Mouse (Mus musculus) CD4-positive helper T cell, adult 2 months (primary cell): ENCODE results near the gene Etnppl.

Source experiments
- DNase-seq: peaks from one replicate; pipeline ENCODE4 v3.0.0-alpha.2; 2012; ENCODE audit warnings: low read depth, missing footprints, low spot score

The Etnppl gene

GRCm38 (mm10) chr3:130617439-130617898, at the start of gene Etnppl:
TSS of gene Etnppl (plus strand) at chr3:130617448.
- DNase-seq: no peak

- no peak for DNase-seq
Measured at GRCm38 (mm10) chr3:130568331-130569095, 48.7 kb upstream of the Etnppl start.

- DNase-seq: no peak
Measured at GRCm38 (mm10) chr3:130573243-130573642, 44.0 kb upstream of the Etnppl start.

- no peak for DNase-seq
Measured at GRCm38 (mm10) chr3:130574652-130575051, 42.6 kb upstream of the Etnppl start.

GRCm38 (mm10) chr3:130576683-130577082, 40.6 kb upstream of the Etnppl start:
- no peak for DNase-seq

GRCm38 (mm10) chr3:130579501-130579900, 37.7 kb upstream of the Etnppl start:
- DNase-seq: no peak

- no peak for DNase-seq
Measured at GRCm38 (mm10) chr3:130581577-130581976, 35.7 kb upstream of the Etnppl start.

- no peak for DNase-seq
Measured at GRCm38 (mm10) chr3:130582903-130583664, 34.2 kb upstream of the Etnppl start.

- no peak for DNase-seq
Measured at GRCm38 (mm10) chr3:130584007-130584406, 33.2 kb upstream of the Etnppl start.

- no peak for DNase-seq
Measured at GRCm38 (mm10) chr3:130595050-130595449, 22.2 kb upstream of the Etnppl start.

GRCm38 (mm10) chr3:130601491-130601890, 15.8 kb upstream of the Etnppl start:
- no peak for DNase-seq

GRCm38 (mm10) chr3:130607924-130608323, 9.3 kb upstream of the Etnppl start:
- DNase-seq: no peak

GRCm38 (mm10) chr3:130614444-130614843, 2.8 kb upstream of the Etnppl start:
- DNase-seq: no peak

- no peak for DNase-seq
Measured at GRCm38 (mm10) chr3:130615625-130616024, 1.6 kb upstream of the Etnppl start.

- no peak for DNase-seq
Measured at GRCm38 (mm10) chr3:130620517-130621146, 3.4 kb downstream of the Etnppl start.

GRCm38 (mm10) chr3:130628358-130628757, 11.1 kb downstream of the Etnppl start:
- no peak for DNase-seq

- DNase-seq: no peak
Measured at GRCm38 (mm10) chr3:130633859-130634258, 16.6 kb downstream of the Etnppl start.

GRCm38 (mm10) chr3:130646110-130646810, 29.0 kb downstream of the Etnppl start:
- no peak for DNase-seq

GRCm38 (mm10) chr3:130649569-130649968, 32.3 kb downstream of the Etnppl start:
- no peak for DNase-seq

GRCm38 (mm10) chr3:130660619-130661018, 43.4 kb downstream of the Etnppl start:
- DNase-seq: no peak

GRCm38 (mm10) chr3:130662496-130662895, 45.2 kb downstream of the Etnppl start:
- DNase-seq: no peak

GRCm38 (mm10) chr3:130671291-130671690, 54.0 kb downstream of the Etnppl start:
- no peak for DNase-seq
